Mouse (Mus musculus): ENCODE measurements at regions not wholly inside any gene's neighbourhood (a gene's known extent, or its start where the extent isn't known, plus 50 kb on each side); places are given as distances from the start of the nearest gene placed in this dataset.

- no peak for DNase-seq (ENCODE audit: low read depth, low spot score)
Measured at GRCm38 (mm10) chr2:178710001-178710400, 279.7 kb downstream of the Cdh26 start.

- no peak for DNase-seq (ENCODE audit: low read depth, low spot score)
Measured at GRCm38 (mm10) chr2:178711587-178712080, 281.3 kb downstream of the Cdh26 start.

- no peak for DNase-seq (ENCODE audit: low read depth, low spot score)
Measured at GRCm38 (mm10) chr2:178712391-178712892, 282.1 kb downstream of the Cdh26 start.

GRCm38 (mm10) chr2:178715500-178716245 lies 285.3 kb downstream of the Cdh26 start:
- no peak for DNase-seq (ENCODE audit: low read depth, low spot score)

DNA sequence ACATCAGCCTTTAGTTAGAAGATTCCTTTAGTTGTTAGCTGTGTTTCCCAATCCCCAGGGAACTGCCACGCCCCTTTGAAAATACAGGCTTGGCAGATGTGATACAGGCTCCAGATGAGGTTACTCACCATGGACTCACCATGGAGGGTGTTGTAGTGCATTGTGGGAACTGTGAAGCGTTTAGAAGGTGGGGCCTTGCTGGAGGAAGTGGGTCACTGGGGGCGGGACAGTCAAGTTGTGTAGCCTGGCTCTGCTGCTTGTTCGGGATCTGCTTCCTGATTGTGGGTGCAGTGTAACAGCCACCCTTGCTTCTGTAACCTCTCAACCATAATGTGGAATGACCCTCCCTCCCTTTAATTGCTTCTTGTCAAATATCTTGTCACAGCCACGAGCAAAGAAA lies 287.7 kb downstream of the Cdh26 start:
- no peak for DNase-seq (ENCODE audit: low read depth, low spot score)

DNA sequence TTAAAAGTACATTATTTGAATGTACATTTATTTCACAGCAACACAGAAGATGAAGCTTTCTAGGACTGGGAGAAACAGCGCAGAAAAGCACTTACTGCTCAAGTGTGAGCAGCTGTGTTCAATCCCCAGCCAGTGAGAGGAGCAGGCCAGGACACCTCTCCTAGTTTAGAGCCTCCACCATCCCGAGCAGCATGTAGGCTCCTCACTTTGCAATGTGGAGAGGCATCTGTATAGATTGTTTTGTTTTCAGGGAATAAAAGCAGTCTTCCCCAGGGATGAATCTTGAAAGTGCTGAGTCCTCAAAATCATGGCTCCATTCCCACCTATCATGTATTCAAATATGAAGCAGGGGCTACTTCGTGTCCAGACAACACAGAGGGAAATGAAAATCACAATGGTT lies 293.1 kb downstream of the Cdh26 start:
- DNase-seq (ENCODE audit: low read depth, low spot score): no peak

GRCm38 (mm10) chr2:178724228-178724627 lies 293.9 kb downstream of the Cdh26 start:
- DNase-seq (ENCODE audit: low read depth, low spot score): no peak

DNA sequence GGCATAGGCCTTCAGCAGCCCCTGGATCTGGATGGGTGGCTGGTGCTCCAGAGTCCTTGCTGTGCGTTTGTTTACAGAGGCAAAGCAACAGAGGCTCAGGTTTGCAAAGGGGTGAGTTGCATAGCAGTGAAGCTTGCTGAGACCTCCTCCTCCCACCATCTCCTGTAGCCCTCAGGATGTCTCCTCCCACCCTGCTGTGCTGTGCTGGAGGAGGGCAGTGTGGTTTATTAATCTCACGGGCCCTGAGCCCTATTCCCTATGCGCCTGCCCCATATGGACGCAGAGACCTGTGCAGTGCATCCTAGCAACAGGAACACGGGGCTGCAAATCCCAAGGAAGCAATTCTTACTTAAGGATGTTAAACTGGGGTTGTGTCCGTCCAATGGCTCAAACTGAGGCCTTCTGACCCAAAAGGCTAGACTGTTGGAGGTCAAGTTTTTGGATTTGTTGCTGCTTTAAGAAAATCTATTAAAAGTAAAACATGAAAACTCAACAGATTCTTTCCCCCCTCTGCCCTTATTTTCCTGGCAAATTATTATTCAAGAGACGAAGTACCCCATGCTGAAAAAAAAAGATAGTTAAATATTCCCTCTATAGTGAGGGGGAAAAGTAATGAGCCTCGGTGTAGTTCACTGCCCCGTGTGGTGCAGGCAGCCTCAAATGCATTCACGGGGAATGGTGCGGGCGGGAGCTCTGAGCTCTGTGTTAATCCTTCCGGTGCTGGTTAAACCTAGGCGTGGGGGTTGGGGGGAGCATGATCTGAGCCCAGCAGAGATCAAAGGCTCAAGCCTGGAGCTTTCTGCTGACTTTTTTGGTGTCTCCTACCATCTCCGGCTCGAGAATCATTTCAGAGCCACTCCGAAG lies 297.8 kb downstream of the Cdh26 start:
- peak; percentile 10 for DNase-seq (ENCODE audit: low read depth, low spot score)

GRCm38 (mm10) chr2:178728794-178729120 lies 298.4 kb downstream of the Cdh26 start:
- DNase-seq (ENCODE audit: low read depth, low spot score): no peak

- DNase-seq (ENCODE audit: low read depth, low spot score): peak; percentile 78
Measured at GRCm38 (mm10) chr2:178735099-178735498, 304.8 kb downstream of the Cdh26 start.

DNA sequence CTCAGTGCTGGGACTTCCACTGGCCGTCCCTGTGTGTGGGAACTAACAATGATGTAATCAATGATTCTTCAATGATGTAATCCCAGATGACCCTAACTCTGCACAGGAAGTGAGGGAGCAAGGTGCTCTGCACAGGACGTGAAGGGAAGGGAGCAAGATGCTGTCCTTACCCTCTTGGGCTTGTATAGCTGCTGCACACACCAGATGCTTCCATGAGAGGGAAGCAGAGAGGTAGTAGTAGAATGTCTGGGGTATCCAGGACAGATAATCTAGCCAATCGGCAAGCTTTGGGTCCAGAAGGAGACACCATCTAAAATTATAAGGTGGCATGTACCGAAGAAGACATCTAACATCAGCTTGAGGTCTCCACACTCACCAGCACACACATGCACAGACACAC lies 314.3 kb downstream of the Cdh26 start:
- no peak for DNase-seq (ENCODE audit: low read depth, low spot score)

DNA sequence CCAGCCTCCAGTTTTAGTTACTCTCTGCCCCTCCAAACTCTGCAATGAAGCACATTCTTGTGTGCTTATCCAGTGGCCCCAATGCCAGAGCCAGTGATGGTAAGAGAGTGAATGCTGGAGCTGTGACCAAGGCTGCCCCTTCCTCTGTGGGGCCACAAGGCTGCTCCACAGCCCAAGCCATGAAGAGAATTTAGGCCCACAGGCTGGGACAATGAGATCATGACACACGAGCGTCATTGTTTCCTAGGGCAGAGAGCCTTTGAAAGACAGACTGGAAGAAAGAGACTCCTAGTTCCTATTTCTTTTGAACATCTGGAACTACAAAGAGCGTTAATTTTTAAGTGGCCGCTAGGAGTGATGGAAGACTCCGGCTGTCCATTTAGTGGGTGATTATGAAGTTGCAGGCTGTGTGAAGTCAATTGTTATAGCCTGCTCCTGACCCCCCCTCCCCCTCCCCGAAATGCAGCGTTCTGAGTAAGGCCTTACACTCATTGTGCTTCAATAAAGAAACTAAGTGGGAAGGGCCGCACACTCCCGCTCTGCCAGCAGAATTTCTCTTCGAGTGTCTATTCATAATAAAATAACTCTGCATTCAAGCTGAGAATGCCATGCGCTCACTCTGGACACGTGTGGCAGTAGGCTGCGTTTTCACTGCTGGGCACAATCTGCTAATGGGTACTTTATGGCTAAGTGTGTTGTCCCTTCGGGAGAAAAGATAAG lies 315.1 kb downstream of the Cdh26 start:
- no peak for DNase-seq (ENCODE audit: low read depth, low spot score)

- DNase-seq (ENCODE audit: low read depth, low spot score): no peak
Measured at GRCm38 (mm10) chr2:178751247-178751646, 320.9 kb downstream of the Cdh26 start.

DNA sequence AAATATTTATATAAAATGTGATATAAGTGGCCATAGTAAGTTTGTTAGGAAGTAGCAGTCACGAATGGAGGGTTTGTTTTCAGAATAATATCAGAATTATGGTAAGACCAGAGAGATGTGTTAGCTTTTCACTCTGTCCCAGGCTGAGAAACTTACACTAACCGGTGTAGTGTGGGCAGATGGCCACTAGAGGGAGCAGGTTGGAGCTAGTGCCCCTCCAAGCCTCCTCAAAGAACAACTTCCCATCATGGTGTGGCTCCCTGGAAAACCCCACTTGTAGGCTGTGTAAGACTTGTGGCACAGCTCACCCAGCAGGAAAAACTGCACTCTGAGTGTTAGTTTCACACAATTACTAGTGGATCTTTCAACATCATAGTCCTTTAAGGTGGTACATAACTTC lies 328.0 kb downstream of the Cdh26 start:
- DNase-seq (ENCODE audit: low read depth, low spot score): peak; percentile 63

GRCm38 (mm10) chr2:178768526-178768925 lies 338.2 kb downstream of the Cdh26 start:
- no peak for DNase-seq (ENCODE audit: low read depth, low spot score)

DNA sequence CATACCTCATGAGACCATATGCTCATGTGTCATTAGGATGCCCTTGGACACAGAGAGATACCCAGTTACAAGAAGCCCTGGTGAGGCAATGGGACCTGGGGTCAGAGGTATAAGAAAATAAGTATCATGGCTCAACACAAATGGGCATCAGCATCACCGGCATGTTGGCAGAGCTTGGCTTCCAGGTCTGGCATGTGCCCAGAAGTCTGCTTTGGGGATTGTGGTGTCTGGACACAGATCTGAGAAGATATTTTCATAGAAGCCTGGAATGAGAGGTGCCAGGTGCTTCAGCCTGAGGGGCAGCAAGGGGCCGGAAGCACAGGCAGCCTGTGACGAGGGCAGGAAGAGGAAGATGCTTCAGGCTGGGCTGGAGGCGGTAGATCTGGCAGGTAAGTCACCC lies 338.7 kb downstream of the Cdh26 start:
- no peak for DNase-seq (ENCODE audit: low read depth, low spot score)

DNA sequence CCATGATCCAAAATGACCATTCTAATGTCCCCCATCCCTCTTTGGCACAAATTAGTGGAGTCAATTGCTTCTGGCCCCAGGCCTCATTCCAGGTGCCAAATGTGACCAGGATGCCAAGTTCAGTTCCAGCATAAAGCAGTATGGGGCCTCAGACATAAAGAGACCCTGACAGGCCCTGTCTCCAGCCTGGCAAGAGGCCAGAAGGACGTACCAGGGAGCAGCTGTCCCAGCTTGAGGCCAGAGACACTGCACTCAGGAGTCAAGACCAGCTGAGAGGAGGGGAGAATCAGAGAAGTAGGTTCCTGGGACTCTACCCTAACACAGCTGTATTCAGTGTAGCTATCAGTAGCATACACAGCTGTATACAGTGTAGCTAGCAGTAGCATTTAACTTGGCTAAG lies 341.1 kb downstream of the Cdh26 start:
- no peak for DNase-seq (ENCODE audit: low read depth, low spot score)

DNA sequence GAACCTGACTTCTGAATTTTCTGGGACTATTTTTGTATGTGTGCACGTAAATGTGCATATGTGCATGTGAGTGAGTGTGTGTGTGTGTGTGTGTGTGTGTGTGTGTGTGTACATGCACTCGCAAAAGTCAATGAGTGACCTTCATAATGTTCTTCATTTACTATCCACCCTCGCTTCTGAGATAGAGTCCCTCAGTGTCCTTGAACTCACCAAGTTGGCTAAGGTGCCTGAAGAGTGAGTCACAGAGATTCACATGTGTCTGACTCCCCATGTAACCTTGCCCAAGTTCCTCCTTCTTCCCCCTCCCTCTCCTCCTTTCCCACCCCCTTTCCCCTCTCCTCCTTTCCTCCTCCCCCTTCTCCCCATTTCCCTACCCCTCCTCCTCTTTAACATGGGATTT lies 341.6 kb downstream of the Cdh26 start:
- no peak for DNase-seq (ENCODE audit: low read depth, low spot score)

DNA sequence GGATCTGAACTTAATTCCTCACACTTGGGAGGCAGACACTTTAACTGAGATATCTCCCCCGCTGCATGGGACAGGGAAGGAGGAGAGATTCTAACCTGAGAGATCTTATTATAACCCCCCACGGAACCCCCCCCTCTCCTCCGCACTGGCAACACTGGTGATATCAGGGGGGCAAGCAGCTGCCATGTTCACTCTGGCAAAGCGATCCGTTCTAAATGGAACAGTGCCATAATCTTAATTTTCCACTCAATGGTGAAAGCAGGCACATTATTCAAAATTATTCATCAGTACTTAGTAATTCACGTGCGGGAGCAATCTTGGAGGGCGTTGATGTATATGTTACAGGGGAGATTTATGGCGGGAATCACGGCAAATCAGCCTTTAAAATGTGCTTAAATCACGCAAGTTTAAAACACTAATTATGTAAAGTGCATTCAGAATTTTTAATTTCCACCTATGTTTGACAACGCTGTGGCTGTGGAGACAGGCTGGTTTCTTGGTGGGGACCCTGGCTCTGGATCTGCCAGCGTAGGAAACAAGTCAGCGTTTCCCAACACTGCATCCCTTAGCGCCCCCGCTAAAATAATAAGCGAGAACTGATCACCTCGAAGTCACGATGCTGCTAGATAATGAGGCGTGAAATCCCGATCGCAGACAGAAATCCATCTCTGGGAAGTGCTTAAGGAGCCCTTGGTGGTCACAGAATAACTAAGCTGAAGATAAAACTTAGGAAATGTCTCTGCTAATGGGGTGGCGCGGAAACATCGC lies 354.7 kb downstream of the Cdh26 start:
- DNase-seq (ENCODE audit: low read depth, low spot score): no peak

GRCm38 (mm10) chr2:178785843-178786242 lies 355.5 kb downstream of the Cdh26 start:
- no peak for DNase-seq (ENCODE audit: low read depth, low spot score)

- DNase-seq (ENCODE audit: low read depth, low spot score): no peak
Measured at GRCm38 (mm10) chr2:178795841-178796240, 365.5 kb downstream of the Cdh26 start.
